Mouse (Mus musculus): ENCODE data around the gene Tmem89. TPM values are rescaled to one million over a fixed set of nuclear protein-coding genes. Genes with fewer than 3 reads are reported as not detected.
A peak's percentile ranks its signal among the peaks of the same experiment; 100 is the strongest.

Gene Tmem89
- 0.44 and 0.48 TPM in 2 replicates for polyA plus RNA-seq (2016; fragmentation: Nextera tagmentation; extraction: Ambion mirVana)

DNA sequence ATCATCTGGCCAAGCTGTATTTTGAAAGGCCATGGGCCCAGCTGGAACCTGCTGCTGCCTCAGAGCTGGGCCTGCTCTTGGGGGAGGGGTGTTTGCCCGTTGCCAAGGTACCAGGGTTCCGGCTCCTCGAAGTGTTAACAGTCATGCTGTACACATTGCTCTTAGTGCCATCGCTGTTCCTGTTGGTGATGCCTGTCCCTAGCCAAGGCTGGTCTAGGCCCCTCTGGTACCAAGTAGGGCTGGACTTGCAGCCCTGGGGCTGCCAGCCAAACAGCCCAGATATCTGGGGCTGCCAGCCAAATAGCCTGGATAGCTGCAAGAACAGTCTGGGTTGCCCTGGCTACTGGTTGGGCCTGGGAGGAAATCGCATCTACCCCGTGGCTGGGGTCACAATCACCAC, at the start of gene Tmem89:
Gene Tmem89, plus strand, starts transcription at position 129 of the 400 bp plus-strand sequence.
- H3K27ac ChIP-seq, result no peak within 1 kb of the TSS
- H3K4me1 ChIP-seq, result no peaks in the 10 kb centered on the region
- ATAC-seq (ENCODE audit: low FRiP score), result no peak
- H3K9me3 ChIP-seq (replicated peaks), result no peaks in the 10 kb centered on the region
- H3K27me3 ChIP-seq, result no peaks in the 10 kb centered on the region
- 74% methylated on average over 6 of the region's 6 CpGs for WGBS
- no peaks in the 10 kb centered on the region for H3K36me3 ChIP-seq
- H3K4me3 ChIP-seq, result no peak within 1 kb of the TSS
- no peak within 1 kb of the TSS for H3K9ac ChIP-seq
- H3K4me2 ChIP-seq (replicated peaks), result no peak within 1 kb of the TSS

DNA sequence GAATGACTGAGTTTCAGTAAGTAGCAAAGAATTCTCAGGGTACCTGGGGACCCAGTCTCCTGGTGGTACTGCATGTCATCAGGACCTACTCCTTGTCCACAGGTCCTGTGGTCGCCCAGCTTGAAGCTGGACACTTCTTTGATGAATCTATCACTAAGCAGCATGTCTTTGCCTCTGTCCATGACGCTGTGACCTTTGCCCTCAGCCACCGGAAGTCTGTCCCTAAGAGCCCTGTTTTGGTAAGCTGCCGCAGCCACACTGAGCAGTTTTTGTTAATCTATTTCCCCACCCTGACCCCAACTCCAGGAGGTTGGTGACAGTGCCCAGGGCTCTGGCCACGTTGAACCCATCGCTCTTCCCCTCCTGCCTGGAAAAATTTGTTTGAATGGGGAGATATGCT, 2.1 kb upstream of the Tmem89 start:
- no peak overlapping the region for H3K27ac ChIP-seq
- H3K4me2 ChIP-seq (replicated peaks), result no peak overlapping the region
- H3K9ac ChIP-seq, result no peak overlapping the region
- WGBS, result 59% methylated on average over 6 of the region's 6 CpGs
- H3K36me3 ChIP-seq, result no peaks in the 10 kb centered on the region
- no peaks in the 10 kb centered on the region for H3K9me3 ChIP-seq (replicated peaks)
- H3K4me3 ChIP-seq, result no peak overlapping the region
- H3K4me1 ChIP-seq, result no peaks in the 10 kb centered on the region
- ATAC-seq (ENCODE audit: low FRiP score), result no peak
- no peaks in the 10 kb centered on the region for H3K27me3 ChIP-seq

DNA sequence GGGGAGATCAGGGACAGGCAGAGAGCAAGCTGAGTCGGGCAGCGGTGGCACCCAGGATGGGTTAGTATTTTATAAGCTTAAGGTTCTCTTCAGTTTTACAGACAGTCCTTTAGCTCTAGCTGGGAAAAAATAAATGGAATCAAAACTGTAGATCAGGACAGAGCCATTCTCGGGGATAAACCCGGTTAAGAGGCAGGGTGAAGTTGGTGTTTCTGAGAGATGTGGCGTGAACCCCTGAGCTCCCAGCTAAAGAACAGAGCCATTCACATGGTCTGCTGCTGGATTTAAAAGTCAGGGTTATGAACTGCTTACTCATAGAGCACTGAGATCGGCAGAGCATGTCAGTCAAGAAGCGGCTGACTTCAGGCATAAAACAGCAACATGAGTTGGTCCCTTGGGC, 1.3 kb upstream of the Tmem89 start:
- Histone ChIP-seq H3K9me3 (replicated peaks) (no peaks in the 10 kb centered on the region), H3K9ac (no peak overlapping the region), H3K4me2 (replicated peaks) (no peak overlapping the region), H3K27ac (no peak overlapping the region), H3K4me1 (no peaks in the 10 kb centered on the region), H3K36me3 (no peaks in the 10 kb centered on the region), H3K27me3 (no peaks in the 10 kb centered on the region), H3K4me3 (no peak overlapping the region)
- ATAC-seq (ENCODE audit: low FRiP score), result no peak
- WGBS, result 84% methylated on average over 7 of the region's 7 CpGs

- H3K9me3 ChIP-seq (replicated peaks), result no peaks in the 10 kb centered on the region
- H3K4me3 ChIP-seq, result no peak overlapping the region
- H3K4me1 ChIP-seq, result no peaks in the 10 kb centered on the region
- H3K4me2 ChIP-seq (replicated peaks), result no peak overlapping the region
- ATAC-seq (ENCODE audit: low FRiP score), result no peak
- H3K36me3 ChIP-seq, result no peaks in the 10 kb centered on the region
- 81% methylated on average over 10 of the region's 10 CpGs for WGBS
- no peak overlapping the region for H3K9ac ChIP-seq
- H3K27ac ChIP-seq, result no peak overlapping the region
- no peaks in the 10 kb centered on the region for H3K27me3 ChIP-seq
Observed at GRCm38 (mm10) chr9:108913621-108914020, 798 bp upstream of the Tmem89 start.

DNA sequence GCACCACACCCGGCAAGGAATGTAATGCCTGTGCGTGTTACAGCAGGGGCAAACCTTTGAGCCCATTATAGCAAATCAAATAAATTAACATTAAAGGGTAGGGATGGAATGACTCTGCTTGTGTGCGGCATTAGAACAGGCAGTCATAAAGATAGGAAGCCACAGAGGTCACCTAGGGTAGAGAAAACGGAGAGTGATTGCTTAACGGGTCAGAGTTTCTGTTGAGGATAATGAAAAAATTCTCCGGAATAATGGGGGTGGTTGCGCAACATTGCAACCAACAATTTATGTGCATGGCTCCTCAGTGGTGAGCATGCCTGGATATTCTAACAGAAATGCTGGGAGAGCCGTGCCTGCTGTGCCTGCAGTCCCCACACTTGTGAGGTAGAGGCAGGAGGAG, 11.5 kb downstream of the Tmem89 start:
- no peaks in the 10 kb centered on the region for H3K4me1 ChIP-seq
- H3K9ac ChIP-seq, result no peak overlapping the region
- 83% methylated on average over 8 of the region's 8 CpGs for WGBS
- H3K27me3 ChIP-seq, result no peaks in the 10 kb centered on the region
- no peak for ATAC-seq (ENCODE audit: low FRiP score)
- H3K4me2 ChIP-seq (replicated peaks), result no peak overlapping the region
- H3K4me3 ChIP-seq, result no peak overlapping the region
- no peaks in the 10 kb centered on the region for H3K9me3 ChIP-seq (replicated peaks)
- no peak overlapping the region for H3K27ac ChIP-seq
- no peaks in the 10 kb centered on the region for H3K36me3 ChIP-seq

GRCm38 (mm10) chr9:108928424-108928823, 14.0 kb downstream of the Tmem89 start:
- no peak overlapping the region for H3K27ac ChIP-seq
- H3K4me1 ChIP-seq, result no peaks in the 10 kb centered on the region
- ATAC-seq (ENCODE audit: low FRiP score), result no peak
- H3K9ac ChIP-seq, result no peak overlapping the region
- 92% methylated on average over 3 of the region's 3 CpGs for WGBS
- H3K36me3 ChIP-seq, result no peaks in the 10 kb centered on the region
- no peaks in the 10 kb centered on the region for H3K9me3 ChIP-seq (replicated peaks)
- no peak overlapping the region for H3K4me3 ChIP-seq
- no peak overlapping the region for H3K4me2 ChIP-seq (replicated peaks)
- no peaks in the 10 kb centered on the region for H3K27me3 ChIP-seq

GRCm38 (mm10) chr9:108935991-108936390, 21.6 kb downstream of the Tmem89 start:
- 16% methylated on average over 3 of the region's 3 CpGs for WGBS
- no peak overlapping the region for H3K9ac ChIP-seq
- peaks cover 7% of the 10 kb centered on the region for H3K4me1 ChIP-seq
- no peak overlapping the region for H3K27ac ChIP-seq
- peak overlapping the region; percentile 94 for H3K4me3 ChIP-seq
- peak overlapping the region; percentile 90; the same call in 1 of the 2 replicates for H3K4me2 ChIP-seq (replicated peaks)
- ATAC-seq (ENCODE audit: low FRiP score), result no peak
- no peaks in the 10 kb centered on the region for H3K9me3 ChIP-seq (replicated peaks)
- H3K36me3 ChIP-seq, result peaks cover 23% of the 10 kb centered on the region
- no peaks in the 10 kb centered on the region for H3K27me3 ChIP-seq

DNA sequence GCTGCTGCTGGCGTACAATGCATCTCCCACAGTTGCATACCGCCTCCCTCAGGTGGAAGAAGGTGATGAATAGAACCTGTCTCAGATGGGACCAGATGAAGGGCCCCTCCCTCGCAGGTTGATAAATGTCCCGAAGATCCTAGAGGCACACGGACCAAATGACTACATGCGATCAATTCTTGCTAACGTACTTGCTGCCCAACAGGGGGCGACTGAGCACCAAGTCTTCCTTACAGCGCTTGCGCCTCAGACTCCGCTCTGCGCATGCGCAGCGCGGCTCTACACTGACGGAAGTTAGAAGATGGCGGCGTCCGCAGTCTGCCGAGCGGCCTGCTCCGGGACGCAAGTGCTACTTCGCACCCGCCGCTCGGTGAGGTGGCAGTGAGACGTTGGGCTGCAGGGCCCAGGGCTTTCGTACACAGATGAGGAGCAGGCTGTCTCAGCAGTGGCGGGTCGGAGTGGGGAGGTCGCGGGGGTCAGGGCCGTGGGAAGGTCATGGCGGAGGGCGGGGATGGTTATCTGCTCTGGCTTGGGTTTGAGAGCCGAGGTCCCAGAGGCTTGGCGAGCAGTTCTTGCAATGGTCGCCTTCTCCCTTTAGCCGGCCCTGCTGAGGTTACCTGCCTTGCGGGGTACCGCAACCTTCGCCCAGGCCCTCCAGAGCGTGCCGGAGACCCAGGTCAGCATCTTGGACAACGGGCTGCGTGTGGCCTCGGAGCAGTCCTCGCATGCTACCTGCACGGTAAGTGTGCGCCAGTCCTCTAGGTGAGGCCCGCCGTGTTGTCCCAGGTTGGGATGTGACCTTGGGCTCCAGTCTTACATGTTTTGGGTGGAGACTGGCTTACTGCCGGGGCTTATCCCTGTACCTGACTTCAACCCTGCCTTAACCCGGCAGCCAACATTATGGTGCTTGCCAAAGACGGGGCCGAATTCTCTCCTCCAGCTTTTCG, 22.3 kb downstream of the Tmem89 start, which contains the start of gene Uqcrc1:
Gene Uqcrc1, plus strand, starts transcription at position 216 of the 947 bp plus-strand sequence.
- WGBS, result 1% methylated on average over 57 of the region's 58 CpGs
- Histone ChIP-seq H3K4me1 (peaks cover 7% of the 10 kb centered on the region), H3K9me3 (replicated peaks) (no peaks in the 10 kb centered on the region), H3K27me3 (no peaks in the 10 kb centered on the region), H3K9ac (peak within 1 kb of the TSS; percentile 93), H3K36me3 (peaks cover 29% of the 10 kb centered on the region), H3K27ac (peak within 1 kb of the TSS; percentile 64; the same call in 1 of the 2 replicates), H3K4me2 (replicated peaks) (peak within 1 kb of the TSS; percentile 90), H3K4me3 (peak within 1 kb of the TSS; percentile 94)
- peak; percentile 90 for ATAC-seq (ENCODE audit: low FRiP score)

- Histone ChIP-seq H3K36me3 (peaks cover 92% of the 10 kb centered on the region), H3K9ac (no peak overlapping the region), H3K27ac (no peak overlapping the region), H3K9me3 (replicated peaks) (no peaks in the 10 kb centered on the region), H3K4me3 (no peak overlapping the region), H3K4me1 (peaks cover 10% of the 10 kb centered on the region; the same call in 1 of the 2 replicates), H3K27me3 (no peaks in the 10 kb centered on the region), H3K4me2 (replicated peaks) (no peak overlapping the region)
- ATAC-seq (ENCODE audit: low FRiP score), result no peak
- 81% methylated on average over 9 of the region's 9 CpGs for WGBS
Observed at GRCm38 (mm10) chr9:108945111-108945510, 30.7 kb downstream of the Tmem89 start.

DNA sequence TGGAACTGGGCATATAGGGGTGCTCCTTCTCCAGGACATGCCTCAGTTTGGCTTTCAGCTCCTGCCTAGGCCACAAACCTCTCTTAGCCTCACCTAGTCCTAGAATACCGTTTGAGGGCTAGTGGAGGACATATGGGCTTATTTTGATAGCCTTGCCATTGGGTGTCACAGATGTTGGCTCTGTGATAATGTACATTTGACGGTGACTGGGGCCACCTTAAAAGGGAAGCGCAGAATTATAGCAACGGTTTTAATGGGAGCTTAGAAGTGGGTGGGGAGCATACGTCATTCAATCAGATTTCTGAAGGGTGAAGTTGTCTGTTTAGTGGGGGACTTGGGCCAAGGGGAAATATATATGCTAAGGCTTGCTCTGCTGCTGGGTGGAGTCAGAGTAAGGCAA, 31.2 kb downstream of the Tmem89 start:
- H3K27ac ChIP-seq, result no peak overlapping the region
- H3K36me3 ChIP-seq, result peaks cover 93% of the 10 kb centered on the region
- no peak overlapping the region for H3K4me3 ChIP-seq
- no peak for ATAC-seq (ENCODE audit: low FRiP score)
- peaks cover 10% of the 10 kb centered on the region; the same call in 1 of the 2 replicates for H3K4me1 ChIP-seq
- H3K27me3 ChIP-seq, result no peaks in the 10 kb centered on the region
- H3K4me2 ChIP-seq (replicated peaks), result no peak overlapping the region
- WGBS, result 88% methylated on average over 5 of the region's 5 CpGs
- H3K9me3 ChIP-seq (replicated peaks), result no peaks in the 10 kb centered on the region
- no peak overlapping the region for H3K9ac ChIP-seq

DNA sequence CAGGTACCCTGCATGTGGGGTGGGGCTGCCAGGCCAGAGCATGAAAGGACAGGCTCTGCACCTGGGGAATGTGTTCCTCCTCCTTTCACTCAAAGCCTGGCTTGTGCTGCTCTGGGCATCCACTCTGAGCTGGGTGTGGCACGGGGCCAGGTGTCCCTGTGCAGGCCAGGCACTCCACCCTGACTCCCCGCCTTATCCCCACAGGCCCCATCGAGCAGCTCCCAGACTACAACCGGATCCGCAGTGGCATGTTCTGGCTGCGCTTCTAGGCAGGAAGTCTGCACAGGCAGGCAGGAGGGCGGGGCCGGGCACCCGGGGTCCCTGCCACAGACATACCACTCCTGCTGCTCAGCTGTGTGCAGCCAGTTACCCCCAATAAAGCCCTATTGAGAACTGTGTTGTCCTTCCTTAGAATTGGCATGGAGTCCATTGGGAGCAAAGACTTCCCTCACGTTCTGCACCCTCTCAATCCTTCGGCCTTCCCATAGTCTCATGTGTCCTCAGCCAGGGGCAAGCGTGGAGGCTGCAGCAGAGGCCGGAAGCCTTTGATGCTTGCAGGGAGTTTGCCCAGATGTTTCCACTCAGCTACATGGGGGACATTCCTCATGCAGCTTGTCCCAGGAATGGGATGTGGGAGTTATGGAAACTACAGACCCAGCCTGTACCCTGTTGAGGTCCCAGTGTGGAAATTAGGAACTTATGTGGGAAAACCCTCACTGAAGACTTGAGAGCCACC, 35.0 kb downstream of the Tmem89 start:
- ATAC-seq (ENCODE audit: low FRiP score), result no peak
- 63% methylated on average over 13 of the region's 13 CpGs for WGBS
- H3K9ac ChIP-seq, result no peak overlapping the region
- peaks cover 23% of the 10 kb centered on the region for H3K27me3 ChIP-seq
- H3K4me1 ChIP-seq, result peaks cover 13% of the 10 kb centered on the region; the same call in 1 of the 2 replicates
- H3K4me2 ChIP-seq (replicated peaks), result no peak overlapping the region
- H3K9me3 ChIP-seq (replicated peaks), result no peaks in the 10 kb centered on the region
- H3K4me3 ChIP-seq, result no peak overlapping the region
- H3K27ac ChIP-seq, result no peak overlapping the region
- H3K36me3 ChIP-seq, result peaks cover 68% of the 10 kb centered on the region

DNA sequence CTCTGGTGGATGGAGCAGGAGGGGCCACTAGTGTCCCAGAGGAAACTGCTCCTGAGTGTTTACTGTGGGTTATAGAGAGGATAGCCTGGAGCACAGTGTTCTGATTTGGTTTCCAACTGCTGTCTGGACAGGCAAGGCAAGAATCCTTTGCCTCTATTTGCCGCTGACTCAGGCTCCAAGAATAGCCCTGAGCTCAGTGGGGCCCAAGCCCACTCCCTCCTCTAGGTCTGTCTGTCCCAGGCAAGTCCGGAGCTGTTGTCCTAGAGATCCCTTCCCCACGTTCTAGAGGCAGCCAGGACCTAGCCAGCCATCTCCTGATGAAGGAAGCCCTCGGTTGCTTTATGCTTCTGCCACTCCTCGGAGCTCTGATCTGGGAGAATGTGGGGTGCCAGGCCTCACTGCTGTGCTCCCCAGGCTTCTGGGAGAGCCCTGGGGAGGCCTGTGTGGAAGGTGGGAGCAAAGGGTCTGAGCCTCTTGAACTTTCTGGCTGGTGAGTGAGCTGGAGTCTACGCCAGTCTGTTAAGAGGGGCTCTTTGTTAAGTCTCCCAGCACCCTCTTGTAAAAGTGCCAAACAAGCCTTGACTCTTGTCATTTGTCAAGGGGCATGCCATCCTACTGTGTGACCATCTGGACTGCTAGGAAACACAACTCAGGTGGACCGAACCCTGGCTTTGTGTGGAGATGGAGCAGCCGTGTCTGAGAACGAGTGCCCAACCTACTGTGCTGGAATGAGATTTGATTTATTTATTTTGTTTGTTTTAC, 35.7 kb downstream of the Tmem89 start:
- Histone ChIP-seq H3K4me2 (replicated peaks) (no peak overlapping the region), H3K4me1 (peaks cover 13% of the 10 kb centered on the region; the same call in 1 of the 2 replicates), H3K9me3 (replicated peaks) (no peaks in the 10 kb centered on the region), H3K27ac (no peak overlapping the region), H3K4me3 (no peak overlapping the region), H3K27me3 (peaks cover 25% of the 10 kb centered on the region), H3K36me3 (peaks cover 60% of the 10 kb centered on the region), H3K9ac (no peak overlapping the region)
- no peak for ATAC-seq (ENCODE audit: low FRiP score)
- 80% methylated on average over 9 of the region's 9 CpGs for WGBS
